Mouse (Mus musculus): Measurements from ENCODE around the gene Lrrc45. TPM values are rescaled to one million over a fixed set of nuclear protein-coding genes. Genes with fewer than 3 reads are reported as not detected.

The Lrrc45 gene
- 0.66 TPM for polyA plus RNA-seq (2014; fragmentation: Illumina TruSeq; extraction: RNeasy Lipid Tissue Mini Kit (QIAGEN cat#74804); ENCODE audit: low read depth, low replicate concordance)

DNA sequence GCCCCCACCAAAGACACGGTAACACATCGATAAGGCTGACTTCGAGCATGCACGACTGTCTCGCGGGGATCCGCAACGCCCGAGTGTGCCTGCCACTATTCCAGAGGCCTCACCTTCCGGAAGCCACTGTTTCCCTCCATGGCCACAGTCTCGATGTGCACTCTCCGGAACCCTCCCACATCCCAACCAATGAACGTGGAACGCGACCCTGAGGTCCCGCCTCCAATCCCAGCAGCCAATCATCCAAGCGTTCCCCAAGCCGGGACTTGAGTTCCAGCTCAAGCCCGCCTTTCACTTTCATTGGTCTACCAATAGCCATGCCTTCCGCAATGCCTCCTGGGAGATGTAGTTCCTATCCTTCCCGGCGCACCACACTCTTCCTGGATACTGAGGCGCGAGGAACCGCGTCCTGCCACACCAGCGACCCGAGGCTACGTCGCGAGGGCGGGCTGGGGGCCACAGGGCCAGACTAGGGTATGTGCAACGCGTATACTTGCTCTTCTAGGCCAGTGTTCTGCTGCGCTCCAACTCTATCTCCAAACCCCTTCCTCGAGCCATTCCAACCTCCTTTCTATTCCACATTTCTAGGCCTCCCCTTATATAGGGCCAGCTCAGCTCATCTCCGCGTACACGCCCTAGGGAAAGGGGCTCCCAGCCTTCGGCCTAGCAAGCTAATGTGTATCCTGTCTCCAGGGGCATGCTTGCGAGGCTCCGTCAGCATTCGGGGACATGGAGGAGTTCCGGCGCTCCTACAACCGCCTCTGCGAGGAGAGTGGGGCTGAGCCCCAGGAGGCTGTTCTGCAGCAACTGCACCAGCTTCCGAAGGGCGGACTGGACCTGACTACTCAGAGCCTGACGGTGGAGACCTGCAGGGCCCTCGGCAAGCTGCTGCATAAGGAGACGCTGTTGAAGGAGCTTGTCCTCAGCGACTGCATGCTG, at the start of gene Lrrc45, which contains the start of gene Cenpx:
Gene Lrrc45 (plus strand): TSS at position 346 of the 939 bp plus-strand sequence.
Gene Cenpx (minus strand): TSS at position 159 of the 939 bp plus-strand sequence.

DNA sequence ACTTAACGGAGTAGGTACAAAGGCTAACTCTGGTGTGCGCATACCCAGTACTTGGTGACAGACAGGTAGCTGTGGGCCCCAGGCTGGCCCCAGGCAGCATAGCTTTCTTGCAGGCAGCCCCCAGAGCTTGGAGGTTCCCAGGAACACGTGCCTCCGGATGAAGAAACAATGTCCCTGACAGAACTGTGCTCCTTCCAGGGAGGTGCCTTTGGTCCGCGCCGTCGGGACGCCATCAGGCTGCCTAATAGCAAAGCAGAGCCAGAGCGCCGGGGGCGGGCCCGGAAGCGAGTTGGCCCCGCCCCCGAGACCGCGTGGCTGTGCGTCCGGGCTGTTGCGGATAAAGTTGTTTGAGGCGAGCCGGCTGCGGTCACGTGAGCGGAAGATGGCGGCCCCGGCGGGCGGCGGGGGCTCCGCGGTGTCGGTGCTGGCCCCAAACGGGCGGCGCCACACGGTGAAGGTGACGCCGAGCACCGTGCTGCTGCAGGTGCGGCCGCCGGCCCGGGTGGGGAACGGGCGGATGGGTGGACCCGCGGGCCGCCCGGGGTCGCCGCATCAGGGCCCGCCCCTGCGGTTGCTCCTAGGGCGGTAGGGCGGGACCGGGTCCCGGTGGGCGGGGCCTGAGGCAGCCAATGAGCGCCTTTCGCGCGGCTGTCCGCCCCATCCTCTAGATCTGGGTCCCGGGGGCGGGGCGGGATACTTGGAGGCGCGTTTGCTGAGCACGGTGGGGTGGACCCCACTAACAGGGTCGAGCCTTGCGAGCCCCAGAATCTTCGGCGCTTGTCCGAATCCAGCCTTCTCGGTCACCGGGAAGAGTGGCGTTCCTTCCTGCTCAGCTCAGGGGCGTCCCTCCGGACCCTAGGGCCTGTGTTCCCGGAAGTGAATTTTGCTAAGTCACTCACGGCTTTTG, 40.8 kb upstream of the Lrrc45 start, which contains the start of gene Aspscr1:
Gene Aspscr1 (plus strand): TSS at position 287 of the 907 bp plus-strand sequence.

GRCm38 (mm10) chr11:120721124-120722066, 7.7 kb downstream of the Lrrc45 start, which contains the start of gene Rac3:
Rac3 (plus strand) TSS chr11:120721470.

DNA sequence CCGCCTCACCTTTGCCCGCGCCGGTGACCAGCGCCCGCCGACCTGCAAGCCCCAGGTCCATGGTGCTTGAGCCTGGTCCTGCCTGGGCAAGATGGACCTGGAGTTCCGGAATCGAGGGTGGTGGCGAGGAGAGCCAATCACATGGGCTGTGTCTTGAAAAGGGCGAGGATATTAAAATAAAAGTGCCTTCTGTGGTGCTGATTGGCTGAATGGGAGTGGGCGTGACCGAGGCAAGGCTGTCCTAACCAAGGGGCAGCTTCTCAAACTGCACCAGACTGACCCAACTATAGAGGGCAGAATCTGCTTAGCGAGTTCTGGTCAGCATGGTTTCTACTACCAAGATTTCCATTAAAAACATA, 13.4 kb downstream of the Lrrc45 start, which contains the start of gene Dcxr:
Gene Dcxr (minus strand): TSS at position 113 of the 359 bp plus-strand sequence.

GRCm38 (mm10) chr11:120731858-120732680, 18.3 kb downstream of the Lrrc45 start, which contains the start of gene Cbr2:
Cbr2 (minus strand) TSS chr11:120732114.

GRCm38 (mm10) chr11:120762672-120763041, 48.9 kb downstream of the Lrrc45 start, which contains the start of gene Hmga1b:
Hmga1b (plus strand) TSS chr11:120762794.

Other genes with a start within 250 kb of the Lrrc45 start
- 10.9 TPM for gene Arl16, start 246.3 kb upstream of the Lrrc45 start, polyA plus RNA-seq (2014; fragmentation: Illumina TruSeq; extraction: RNeasy Lipid Tissue Mini Kit (QIAGEN cat#74804); ENCODE audit: low read depth, low replicate concordance)
- 4.1 TPM for gene Mrpl12, start 229.3 kb upstream of the Lrrc45 start, polyA plus RNA-seq (2014; fragmentation: Illumina TruSeq; extraction: RNeasy Lipid Tissue Mini Kit (QIAGEN cat#74804); ENCODE audit: low read depth, low replicate concordance)
- 1.6 TPM for gene Slc25a10, start 222.1 kb upstream of the Lrrc45 start, polyA plus RNA-seq (2014; fragmentation: Illumina TruSeq; extraction: RNeasy Lipid Tissue Mini Kit (QIAGEN cat#74804); ENCODE audit: low read depth, low replicate concordance)
- gene Gcgr, start 183.2 kb upstream of the Lrrc45 start, polyA plus RNA-seq (2014; fragmentation: Illumina TruSeq; extraction: RNeasy Lipid Tissue Mini Kit (QIAGEN cat#74804); ENCODE audit: low read depth, low replicate concordance) = not detected
- gene Mcrip1, start 164.2 kb upstream of the Lrrc45 start, polyA plus RNA-seq (2014; fragmentation: Illumina TruSeq; extraction: RNeasy Lipid Tissue Mini Kit (QIAGEN cat#74804); ENCODE audit: low read depth, low replicate concordance) = not detected
- gene Ppp1r27, start 162.8 kb upstream of the Lrrc45 start, polyA plus RNA-seq (2014; fragmentation: Illumina TruSeq; extraction: RNeasy Lipid Tissue Mini Kit (QIAGEN cat#74804); ENCODE audit: low read depth, low replicate concordance) = not detected
- gene P4hb, start 140.7 kb upstream of the Lrrc45 start, polyA plus RNA-seq (2014; fragmentation: Illumina TruSeq; extraction: RNeasy Lipid Tissue Mini Kit (QIAGEN cat#74804); ENCODE audit: low read depth, low replicate concordance) = 172 TPM
- gene Arhgdia, start 132.3 kb upstream of the Lrrc45 start, polyA plus RNA-seq (2014; fragmentation: Illumina TruSeq; extraction: RNeasy Lipid Tissue Mini Kit (QIAGEN cat#74804); ENCODE audit: low read depth, low replicate concordance) = 30.1 TPM
- gene Alyref, start 115.6 kb upstream of the Lrrc45 start, polyA plus RNA-seq (2014; fragmentation: Illumina TruSeq; extraction: RNeasy Lipid Tissue Mini Kit (QIAGEN cat#74804); ENCODE audit: low read depth, low replicate concordance) = 24.4 TPM
- gene Anapc11, start 115.5 kb upstream of the Lrrc45 start, polyA plus RNA-seq (2014; fragmentation: Illumina TruSeq; extraction: RNeasy Lipid Tissue Mini Kit (QIAGEN cat#74804); ENCODE audit: low read depth, low replicate concordance) = 13.5 TPM
- gene Npb, start 105.4 kb upstream of the Lrrc45 start, polyA plus RNA-seq (2014; fragmentation: Illumina TruSeq; extraction: RNeasy Lipid Tissue Mini Kit (QIAGEN cat#74804); ENCODE audit: low read depth, low replicate concordance) = not detected
- gene Pcyt2, start 96.0 kb upstream of the Lrrc45 start, polyA plus RNA-seq (2014; fragmentation: Illumina TruSeq; extraction: RNeasy Lipid Tissue Mini Kit (QIAGEN cat#74804); ENCODE audit: low read depth, low replicate concordance) = 14.6 TPM
- 13.4 TPM for gene Sirt7, start 88.7 kb upstream of the Lrrc45 start, polyA plus RNA-seq (2014; fragmentation: Illumina TruSeq; extraction: RNeasy Lipid Tissue Mini Kit (QIAGEN cat#74804); ENCODE audit: low read depth, low replicate concordance)
- 13.6 TPM for gene Mafg, start 80.3 kb upstream of the Lrrc45 start, polyA plus RNA-seq (2014; fragmentation: Illumina TruSeq; extraction: RNeasy Lipid Tissue Mini Kit (QIAGEN cat#74804); ENCODE audit: low read depth, low replicate concordance)
- 5.8 TPM for gene Pycr1, start 70.2 kb upstream of the Lrrc45 start, polyA plus RNA-seq (2014; fragmentation: Illumina TruSeq; extraction: RNeasy Lipid Tissue Mini Kit (QIAGEN cat#74804); ENCODE audit: low read depth, low replicate concordance)
- not detected for gene Myadml2, start 65.8 kb upstream of the Lrrc45 start, polyA plus RNA-seq (2014; fragmentation: Illumina TruSeq; extraction: RNeasy Lipid Tissue Mini Kit (QIAGEN cat#74804); ENCODE audit: low read depth, low replicate concordance)
- not detected for gene Notum, start 52.8 kb upstream of the Lrrc45 start, polyA plus RNA-seq (2014; fragmentation: Illumina TruSeq; extraction: RNeasy Lipid Tissue Mini Kit (QIAGEN cat#74804); ENCODE audit: low read depth, low replicate concordance)
- gene Aspscr1, start 41.0 kb upstream of the Lrrc45 start, polyA plus RNA-seq (2014; fragmentation: Illumina TruSeq; extraction: RNeasy Lipid Tissue Mini Kit (QIAGEN cat#74804); ENCODE audit: low read depth, low replicate concordance) = 2.6 TPM
- 1.8 TPM for gene Cenpx, start 187 bp upstream of the Lrrc45 start, polyA plus RNA-seq (2014; fragmentation: Illumina TruSeq; extraction: RNeasy Lipid Tissue Mini Kit (QIAGEN cat#74804); ENCODE audit: low read depth, low replicate concordance)
- gene Rac3, start 7.5 kb downstream of the Lrrc45 start, polyA plus RNA-seq (2014; fragmentation: Illumina TruSeq; extraction: RNeasy Lipid Tissue Mini Kit (QIAGEN cat#74804); ENCODE audit: low read depth, low replicate concordance) = not detected
- 0.76 TPM for gene Dcxr, start 13.4 kb downstream of the Lrrc45 start, polyA plus RNA-seq (2014; fragmentation: Illumina TruSeq; extraction: RNeasy Lipid Tissue Mini Kit (QIAGEN cat#74804); ENCODE audit: low read depth, low replicate concordance)
- 1.1 TPM for gene Cbr2, start 18.2 kb downstream of the Lrrc45 start, polyA plus RNA-seq (2014; fragmentation: Illumina TruSeq; extraction: RNeasy Lipid Tissue Mini Kit (QIAGEN cat#74804); ENCODE audit: low read depth, low replicate concordance)
- gene Hmga1b, start 48.9 kb downstream of the Lrrc45 start, polyA plus RNA-seq (2014; fragmentation: Illumina TruSeq; extraction: RNeasy Lipid Tissue Mini Kit (QIAGEN cat#74804); ENCODE audit: low read depth, low replicate concordance) = not detected
- 0.54 TPM for gene Rfng, start 70.3 kb downstream of the Lrrc45 start, polyA plus RNA-seq (2014; fragmentation: Illumina TruSeq; extraction: RNeasy Lipid Tissue Mini Kit (QIAGEN cat#74804); ENCODE audit: low read depth, low replicate concordance)
- 5.2 TPM for gene Gps1, start 70.3 kb downstream of the Lrrc45 start, polyA plus RNA-seq (2014; fragmentation: Illumina TruSeq; extraction: RNeasy Lipid Tissue Mini Kit (QIAGEN cat#74804); ENCODE audit: low read depth, low replicate concordance)
- 4.3 TPM for gene Dus1l, start 82.5 kb downstream of the Lrrc45 start, polyA plus RNA-seq (2014; fragmentation: Illumina TruSeq; extraction: RNeasy Lipid Tissue Mini Kit (QIAGEN cat#74804); ENCODE audit: low read depth, low replicate concordance)
- 2.1 TPM for gene Fasn, start 110.6 kb downstream of the Lrrc45 start, polyA plus RNA-seq (2014; fragmentation: Illumina TruSeq; extraction: RNeasy Lipid Tissue Mini Kit (QIAGEN cat#74804); ENCODE audit: low read depth, low replicate concordance)
- 0.82 TPM for gene Ccdc57, start 218.9 kb downstream of the Lrrc45 start, polyA plus RNA-seq (2014; fragmentation: Illumina TruSeq; extraction: RNeasy Lipid Tissue Mini Kit (QIAGEN cat#74804); ENCODE audit: low read depth, low replicate concordance)
- gene Slc16a3, start 234.6 kb downstream of the Lrrc45 start, polyA plus RNA-seq (2014; fragmentation: Illumina TruSeq; extraction: RNeasy Lipid Tissue Mini Kit (QIAGEN cat#74804); ENCODE audit: low read depth, low replicate concordance) = not detected